Mouse (Mus musculus): ENCODE results near the gene Adra1d. TPM values are rescaled to one million over a fixed set of nuclear protein-coding genes. Genes with fewer than 3 reads are reported as not detected.
A peak's percentile ranks its signal among the peaks of the same experiment; 100 is the strongest.

The Adra1d gene
- polyA plus RNA-seq, 1 experiment, result 32.0 TPM

DNA sequence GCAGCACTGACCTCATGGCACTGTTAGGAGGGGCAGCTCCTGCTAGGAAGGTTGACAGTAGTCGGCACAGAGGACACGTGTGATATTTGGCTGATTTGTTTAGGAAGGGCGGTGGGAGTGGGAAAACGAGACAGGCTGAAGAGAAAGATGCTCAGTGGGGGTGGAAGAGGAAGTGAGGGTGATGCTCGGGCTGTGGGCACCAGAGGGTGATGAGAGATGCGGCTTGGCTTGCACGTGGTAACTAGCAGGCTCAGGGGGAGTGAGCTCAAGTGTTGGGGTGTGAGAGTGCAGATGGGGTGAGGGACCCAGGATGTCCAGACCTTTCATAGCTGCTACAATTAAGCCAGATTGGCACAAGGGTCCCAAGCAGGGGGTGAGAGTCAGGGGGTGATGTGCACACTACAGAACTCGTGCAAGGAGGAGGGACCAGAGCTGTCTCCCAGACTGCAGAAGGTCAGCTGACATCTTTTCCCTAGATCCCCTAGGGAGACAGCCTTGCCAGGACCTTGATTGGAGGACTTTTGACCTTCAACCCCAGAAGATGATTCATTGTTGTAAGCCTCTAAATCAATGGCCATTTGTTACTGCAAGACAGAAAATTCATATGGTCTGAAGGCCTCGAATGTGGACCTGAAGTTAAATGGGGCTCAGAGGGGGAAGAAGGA, 9.2 kb downstream of the Adra1d start:
- TF ChIP-seq POLR2A (IDR thresholded peaks at IDR 0.05; ENCODE audit: extremely low read depth, insufficient read depth, low read length), result no peak
- TF ChIP-seq CTCF (IDR thresholded peaks at IDR 0.05; ENCODE audit: extremely low read depth, insufficient read depth, low read length), result no peak
- Histone ChIP-seq H3K4me3 (ENCODE audit: insufficient read depth, low read length) (no peak overlapping the region), H3K4me1 (ENCODE audit: control insufficient read depth, insufficient read depth, low read length) (peaks cover 4% of the 10 kb centered on the region; the same call in 1 of the 2 replicates), H3K27ac (ENCODE audit: insufficient read depth, low read length) (no peak overlapping the region)

DNA sequence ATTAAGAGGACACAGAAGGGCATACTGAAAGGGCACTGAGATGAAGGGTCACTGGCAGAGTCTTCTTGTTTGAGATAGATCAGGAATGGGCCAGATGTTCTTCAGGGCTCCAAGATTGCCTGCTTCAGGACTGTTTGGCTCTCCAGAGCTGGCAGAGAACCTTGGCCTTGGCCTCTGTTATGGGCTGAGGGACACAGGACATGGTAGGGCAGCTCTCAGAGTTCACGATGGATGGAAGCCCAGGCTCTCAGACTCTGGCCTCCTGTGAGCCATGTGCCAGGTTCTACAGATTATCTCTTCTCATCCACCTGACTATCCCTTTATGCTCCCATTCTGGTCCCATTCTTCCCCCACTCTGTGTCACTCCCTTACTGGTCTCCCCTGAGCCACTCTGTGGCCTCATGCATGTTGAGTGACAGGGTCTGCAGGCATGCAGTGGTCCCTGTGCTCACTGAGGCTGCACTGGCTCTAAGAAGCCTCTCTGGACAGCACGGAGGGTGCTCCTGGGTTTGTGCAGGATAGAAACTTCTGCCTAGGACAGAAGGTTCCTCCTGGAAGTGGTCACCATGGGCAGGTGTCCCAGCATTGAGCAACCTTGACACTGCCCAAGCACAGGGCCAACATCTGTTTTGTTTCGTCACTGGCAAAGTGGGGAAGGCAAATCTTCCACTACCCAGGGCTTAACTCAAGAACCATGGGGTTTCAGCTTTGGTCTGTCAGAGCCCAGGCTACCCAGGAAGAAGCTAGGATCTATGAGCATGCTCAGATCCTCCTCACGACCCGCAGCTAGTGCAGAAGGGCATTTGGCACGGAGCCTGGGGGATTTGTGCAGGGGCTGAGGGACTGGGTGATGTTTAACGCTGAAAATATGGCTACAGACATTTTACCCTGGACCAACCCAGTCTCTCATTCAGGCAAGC, 10.1 kb downstream of the Adra1d start:
- peaks cover 5% of the 10 kb centered on the region for H3K4me1 ChIP-seq (ENCODE audit: control insufficient read depth, insufficient read depth, low read length)
- TF ChIP-seq CTCF (IDR thresholded peaks at IDR 0.05; ENCODE audit: extremely low read depth, insufficient read depth, low read length) (no peak), POLR2A (IDR thresholded peaks at IDR 0.05; ENCODE audit: extremely low read depth, insufficient read depth, low read length) (no peak)
- no peak overlapping the region for H3K27ac ChIP-seq (ENCODE audit: insufficient read depth, low read length)
- no peak overlapping the region for H3K4me3 ChIP-seq (ENCODE audit: insufficient read depth, low read length)

DNA sequence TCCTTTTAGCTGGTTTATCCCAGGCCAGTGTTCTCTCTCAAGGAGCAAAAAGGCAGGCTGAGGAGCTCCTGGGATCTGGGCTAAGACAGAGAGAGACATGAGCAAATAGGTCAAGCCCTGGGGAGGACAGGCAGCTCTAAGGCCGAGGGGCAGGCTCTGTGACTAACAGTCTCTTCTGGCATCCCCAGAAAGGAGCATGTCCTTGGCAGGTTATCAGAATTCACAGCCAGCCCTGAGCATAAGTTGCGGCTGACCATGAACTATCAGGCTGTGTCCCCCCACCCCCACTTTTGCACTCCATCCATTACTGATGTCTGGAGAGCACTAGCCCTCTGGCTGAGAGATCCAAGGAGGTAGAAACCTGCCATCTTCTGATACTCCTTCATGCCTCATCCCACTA, 11.2 kb downstream of the Adra1d start:
- Histone ChIP-seq H3K4me3 (ENCODE audit: insufficient read depth, low read length) (no peak overlapping the region), H3K4me1 (ENCODE audit: control insufficient read depth, insufficient read depth, low read length) (peaks cover 5% of the 10 kb centered on the region), H3K27ac (ENCODE audit: insufficient read depth, low read length) (no peak overlapping the region)
- TF ChIP-seq POLR2A (IDR thresholded peaks at IDR 0.05; ENCODE audit: extremely low read depth, insufficient read depth, low read length), result no peak
- no peak for TF ChIP-seq CTCF (IDR thresholded peaks at IDR 0.05; ENCODE audit: extremely low read depth, insufficient read depth, low read length)

DNA sequence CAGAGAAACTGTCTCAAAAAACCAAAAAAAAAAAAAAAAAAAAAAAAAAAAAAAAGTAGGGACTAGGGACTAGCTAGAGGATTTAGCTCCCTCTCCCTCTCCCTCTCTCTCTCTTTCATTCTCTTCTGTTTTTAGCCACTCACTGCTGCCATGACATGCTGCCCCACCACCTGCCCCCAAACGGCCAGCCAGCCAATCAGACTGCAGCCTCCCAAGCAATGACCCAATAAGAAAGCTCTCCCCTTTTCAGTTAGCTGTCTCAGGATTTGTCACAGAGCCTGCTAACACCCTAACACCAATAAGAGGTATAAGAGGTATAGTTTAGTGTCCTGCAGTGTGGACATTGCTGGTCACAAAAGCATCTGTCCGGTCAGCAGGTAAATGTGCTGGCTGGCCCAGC, 11.6 kb downstream of the Adra1d start:
- Histone ChIP-seq H3K27ac (ENCODE audit: insufficient read depth, low read length) (no peak overlapping the region), H3K4me1 (ENCODE audit: control insufficient read depth, insufficient read depth, low read length) (peaks cover 5% of the 10 kb centered on the region), H3K4me3 (ENCODE audit: insufficient read depth, low read length) (no peak overlapping the region)
- TF ChIP-seq POLR2A (IDR thresholded peaks at IDR 0.05; ENCODE audit: extremely low read depth, insufficient read depth, low read length) (no peak), CTCF (IDR thresholded peaks at IDR 0.05; ENCODE audit: extremely low read depth, insufficient read depth, low read length) (no peak)

DNA sequence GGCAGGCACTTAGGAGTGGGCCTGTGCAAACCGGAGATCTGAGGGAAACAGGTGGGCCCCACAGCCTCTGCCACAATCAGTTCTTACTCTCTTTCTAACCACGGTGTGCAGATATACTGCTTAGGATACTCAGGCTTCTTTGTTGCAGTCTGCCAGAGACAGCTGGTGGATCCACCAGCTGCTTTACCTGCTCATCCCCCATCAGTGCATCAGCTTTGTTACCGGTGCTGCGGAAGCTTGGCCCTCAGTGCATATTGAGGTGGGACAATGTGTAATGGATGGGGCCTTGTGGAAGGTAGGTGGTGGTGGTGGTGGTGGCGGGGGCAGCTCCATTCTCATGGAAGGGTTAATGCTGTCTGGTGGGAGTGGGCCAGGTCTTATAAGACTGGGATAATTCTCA, 13.0 kb downstream of the Adra1d start:
- H3K27ac ChIP-seq (ENCODE audit: insufficient read depth, low read length), result no peak overlapping the region
- H3K4me1 ChIP-seq (ENCODE audit: control insufficient read depth, insufficient read depth, low read length), result peaks cover 5% of the 10 kb centered on the region
- no peak for TF ChIP-seq CTCF (IDR thresholded peaks at IDR 0.05; ENCODE audit: extremely low read depth, insufficient read depth, low read length)
- no peak overlapping the region for H3K4me3 ChIP-seq (ENCODE audit: insufficient read depth, low read length)

DNA sequence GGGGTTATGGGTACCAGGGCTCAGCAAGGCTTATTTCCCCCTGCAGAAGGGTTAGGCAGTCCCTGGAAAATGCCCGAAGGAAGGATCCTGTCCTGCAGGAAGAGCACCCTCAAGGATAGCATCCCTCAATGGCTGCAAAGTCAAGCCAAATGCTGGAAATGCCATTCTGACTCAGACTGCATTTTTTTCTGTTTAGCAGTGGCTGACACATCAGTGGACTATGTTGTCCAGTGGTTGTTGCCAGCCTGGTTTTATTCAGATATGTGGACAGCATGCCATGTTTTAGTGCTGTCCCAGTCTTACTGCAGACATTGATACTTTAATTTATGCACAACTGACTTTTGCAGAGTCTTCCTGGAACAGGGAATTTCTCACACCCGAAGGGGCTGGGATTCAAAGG, 13.8 kb downstream of the Adra1d start:
- H3K4me1 ChIP-seq (ENCODE audit: control insufficient read depth, insufficient read depth, low read length), result peaks cover 5% of the 10 kb centered on the region
- TF ChIP-seq POLR2A (IDR thresholded peaks at IDR 0.05; ENCODE audit: extremely low read depth, insufficient read depth, low read length) (no peak), CTCF (IDR thresholded peaks at IDR 0.05; ENCODE audit: extremely low read depth, insufficient read depth, low read length) (no peak)
- no peak overlapping the region for H3K4me3 ChIP-seq (ENCODE audit: insufficient read depth, low read length)
- H3K27ac ChIP-seq (ENCODE audit: insufficient read depth, low read length), result no peak overlapping the region

DNA sequence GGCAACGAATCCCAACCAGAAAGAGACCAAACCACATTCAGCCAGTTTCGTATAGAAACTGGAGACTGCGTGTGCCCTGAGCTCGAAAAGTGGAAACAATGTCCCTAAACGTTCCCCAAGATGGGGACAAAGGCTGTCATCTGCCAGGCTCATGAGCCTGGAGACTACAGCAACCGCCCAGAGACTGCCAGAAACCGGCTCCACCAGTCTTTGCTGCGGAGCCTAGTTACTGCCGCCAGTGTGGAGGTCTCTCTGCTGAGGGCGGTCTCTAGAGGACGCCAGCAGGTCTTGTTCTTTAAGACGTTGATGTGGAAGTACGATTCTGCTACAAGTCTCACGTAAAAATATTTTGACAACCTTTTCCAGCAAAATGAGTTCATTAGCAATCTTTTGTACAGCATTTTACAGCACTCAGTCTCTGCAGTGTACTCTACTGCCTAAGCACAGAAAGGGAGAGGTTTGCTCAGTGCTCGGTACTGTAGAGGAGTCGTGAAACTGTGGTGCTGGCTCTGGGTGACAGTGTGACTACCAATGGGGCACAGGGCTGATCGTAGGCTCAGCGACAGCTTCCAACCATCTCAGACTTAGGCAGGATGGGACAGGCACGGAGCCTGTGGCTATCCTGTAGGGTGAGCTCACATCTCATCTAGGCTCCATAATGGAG, 15.2 kb downstream of the Adra1d start:
- H3K27ac ChIP-seq (ENCODE audit: insufficient read depth, low read length), result no peak overlapping the region

DNA sequence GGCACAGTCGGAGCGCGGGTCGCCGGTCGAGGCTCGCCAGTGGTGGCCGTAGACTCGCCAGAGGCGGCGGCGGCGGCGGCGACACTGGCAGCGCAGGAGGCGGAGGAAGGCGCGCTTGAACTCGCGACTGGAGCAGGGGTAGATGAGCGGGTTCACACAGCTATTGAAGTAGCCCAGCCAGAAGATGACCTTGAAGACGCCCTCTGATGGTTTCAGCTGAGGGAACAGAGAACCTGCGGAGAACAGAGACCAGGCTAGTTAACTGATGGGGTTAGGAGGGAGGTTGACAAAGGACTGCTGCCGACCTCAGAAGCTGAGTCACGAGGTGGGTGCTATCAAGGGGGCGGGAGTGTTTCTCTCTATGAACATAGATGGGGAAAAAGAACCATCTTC, 15.8 kb downstream of the Adra1d start:
- no peak for TF ChIP-seq POLR2A (IDR thresholded peaks at IDR 0.05; ENCODE audit: extremely low read depth, insufficient read depth, low read length)
- no peak for TF ChIP-seq CTCF (IDR thresholded peaks at IDR 0.05; ENCODE audit: extremely low read depth, insufficient read depth, low read length)
- H3K4me3 ChIP-seq (ENCODE audit: insufficient read depth, low read length), result no peak overlapping the region
- H3K27ac ChIP-seq (ENCODE audit: insufficient read depth, low read length), result no peak overlapping the region
- H3K4me1 ChIP-seq (ENCODE audit: control insufficient read depth, insufficient read depth, low read length), result peaks cover 5% of the 10 kb centered on the region

More for the DNA sequence above, 15.2 kb downstream of the Adra1d start:
- TF ChIP-seq CTCF (IDR thresholded peaks at IDR 0.05; ENCODE audit: extremely low read depth, insufficient read depth, low read length) (no peak), POLR2A (IDR thresholded peaks at IDR 0.05; ENCODE audit: extremely low read depth, insufficient read depth, low read length) (no peak)
- peaks cover 1% of the 10 kb centered on the region for H3K4me1 ChIP-seq (ENCODE audit: control insufficient read depth, insufficient read depth, low read length)
- H3K4me3 ChIP-seq (ENCODE audit: insufficient read depth, low read length), result no peak overlapping the region

DNA sequence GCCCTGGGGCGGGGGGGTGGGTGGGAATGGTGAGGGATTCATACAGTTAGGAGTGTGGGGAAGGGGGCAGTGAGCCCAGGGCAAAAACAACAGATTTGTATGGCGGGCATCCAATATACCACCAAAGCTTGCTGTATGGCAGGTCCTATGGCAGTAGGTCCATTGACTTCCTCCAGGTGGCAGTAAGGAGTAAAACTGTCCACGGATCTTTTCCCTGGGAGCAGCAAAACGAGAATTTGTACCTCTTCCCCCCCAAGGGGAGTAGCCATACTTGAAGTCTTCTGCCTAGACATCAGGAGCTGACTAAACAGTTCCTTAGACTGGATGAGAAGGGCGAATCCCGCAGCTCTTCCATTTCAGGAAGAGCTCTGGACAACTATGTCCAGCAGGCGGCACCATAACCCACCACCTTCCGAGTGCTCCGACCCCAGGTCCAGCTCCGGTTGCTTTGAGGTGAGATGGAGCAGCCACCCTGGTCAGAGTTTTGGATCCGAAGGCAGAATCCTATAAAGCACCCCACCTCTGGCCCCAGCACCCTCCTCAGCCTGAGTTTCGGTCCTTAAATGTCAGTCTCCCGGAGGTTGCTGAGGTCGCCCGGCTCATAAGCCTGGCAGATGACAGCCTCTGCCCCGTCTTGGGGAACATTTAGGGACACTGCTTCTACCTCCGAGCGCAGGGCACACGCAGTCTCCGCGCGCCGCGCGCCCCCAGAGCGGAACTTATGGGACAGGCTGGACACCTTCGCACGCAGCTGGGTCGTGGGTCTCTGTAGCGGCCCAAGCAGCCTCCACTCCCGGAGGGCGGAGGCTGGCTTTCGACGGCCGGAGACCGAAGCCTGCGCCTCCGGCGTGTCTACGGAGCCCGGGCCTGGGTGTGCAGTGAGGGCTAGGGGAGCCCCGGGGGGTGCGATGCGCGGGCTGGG, 16.4 kb downstream of the Adra1d start:
- TF ChIP-seq POLR2A (IDR thresholded peaks at IDR 0.05; ENCODE audit: extremely low read depth, insufficient read depth, low read length) (no peak), CTCF (IDR thresholded peaks at IDR 0.05; ENCODE audit: extremely low read depth, insufficient read depth, low read length) (peak; percentile 39; the same call in 1 of the 2 replicates)
- Histone ChIP-seq H3K4me1 (ENCODE audit: control insufficient read depth, insufficient read depth, low read length) (peaks cover 5% of the 10 kb centered on the region), H3K4me3 (ENCODE audit: insufficient read depth, low read length) (no peak overlapping the region), H3K27ac (ENCODE audit: insufficient read depth, low read length) (no peak overlapping the region)
